Mouse (Mus musculus): ENCODE measurements around the gene Cbx8. TPM values are rescaled to one million over a fixed set of nuclear protein-coding genes. Genes with fewer than 3 reads are reported as not detected.

Gene Cbx8
- polyA plus RNA-seq, 1 experiment from 2014 or later, result 13.0 TPM

DNA sequence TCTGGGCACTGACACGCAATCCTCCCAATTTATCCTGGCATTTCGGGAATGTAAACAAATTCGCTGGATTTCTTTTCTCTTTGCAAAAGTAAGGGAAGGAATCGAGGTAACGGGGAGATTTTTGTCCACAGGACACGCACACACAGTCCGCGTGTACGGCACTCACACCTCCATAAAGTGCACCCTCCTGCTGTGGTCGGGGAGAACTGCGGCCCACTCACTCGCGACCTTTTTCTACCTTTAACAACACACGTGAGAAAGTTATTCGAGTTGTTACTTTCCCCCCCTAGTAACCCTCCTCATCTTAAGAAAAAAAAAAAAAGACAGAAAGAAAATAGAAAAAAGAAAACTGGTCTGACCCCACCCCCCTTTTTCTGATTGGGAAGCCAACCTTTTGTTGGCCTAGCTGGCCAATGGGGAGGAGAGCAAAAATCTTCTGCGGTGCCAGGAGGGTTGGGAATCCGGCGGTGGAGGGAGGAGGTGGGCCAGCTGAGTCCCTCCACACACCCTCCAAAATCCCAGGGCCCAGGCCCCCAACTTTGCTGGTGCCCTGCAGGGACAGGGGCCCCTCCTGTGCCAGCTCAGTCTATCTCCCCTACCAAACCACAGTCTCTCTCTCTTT is 2.9 kb downstream of the Cbx8 start:
- peak overlapping the region; percentile 46; the same call in 1 of the 2 replicates for H3K9ac ChIP-seq (replicated peaks)

DNA sequence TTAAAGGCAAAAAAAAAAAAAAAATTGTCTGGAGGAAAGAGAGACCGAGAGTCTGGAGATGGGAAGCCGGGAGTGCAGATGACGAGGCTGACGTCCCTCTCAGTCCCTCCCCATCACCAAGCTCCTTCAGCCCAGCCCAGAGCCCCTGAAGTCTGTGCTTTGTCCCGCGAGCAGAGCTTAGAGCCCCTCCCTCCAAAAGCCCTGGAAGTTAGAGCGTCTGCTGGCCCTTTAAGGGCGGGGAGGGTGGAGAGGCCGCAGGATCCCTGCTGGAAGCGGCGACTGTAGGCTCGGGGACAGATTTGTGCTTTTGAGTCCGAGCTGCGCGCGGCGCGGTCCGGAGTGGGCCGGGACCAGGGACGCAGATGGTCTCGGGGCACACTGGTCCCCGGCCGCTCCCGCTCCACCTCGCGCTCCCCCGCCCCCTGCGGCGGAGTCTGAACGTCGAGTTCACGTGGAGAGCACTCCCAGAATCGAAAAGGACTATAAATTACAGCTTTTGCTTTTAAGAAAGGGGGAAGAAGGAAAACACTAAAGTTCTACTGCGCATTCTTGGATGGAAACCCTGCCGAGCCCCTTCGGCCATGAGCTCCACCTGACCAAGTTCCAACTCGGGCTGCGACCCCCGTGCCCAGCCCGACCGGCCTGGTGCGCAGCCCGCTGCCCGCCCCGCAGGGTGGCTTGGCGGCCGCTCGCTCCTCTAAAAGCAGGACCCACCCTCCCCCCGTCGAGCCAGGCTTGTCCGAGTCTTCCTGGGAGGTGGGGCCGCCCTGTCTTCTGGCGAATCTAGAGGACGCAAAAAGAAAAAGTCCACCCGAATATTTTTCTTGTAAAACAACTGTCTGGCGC is 3.6 kb downstream of the Cbx8 start:
- H3K4me1 ChIP-seq (replicated peaks), result peaks cover 72% of the 10 kb centered on the region
- ATAC-seq (ENCODE audit: insufficient number of reproducible peaks, insufficient read depth, low FRiP score, low TSS enrichment, low read depth), result no peak
- no peaks in the 10 kb centered on the region for H3K9me3 ChIP-seq
- peaks cover 64% of the 10 kb centered on the region for H3K27me3 ChIP-seq
- WGBS, result under 1% methylated on average over 57 of the region's 57 CpGs
- H3K27ac ChIP-seq, result no peak overlapping the region
- H3K4me3 ChIP-seq (replicated peaks), result peak overlapping the region; percentile 54
- peaks cover 10% of the 10 kb centered on the region for H3K36me3 ChIP-seq
- peak overlapping the region; percentile 46 for H3K9ac ChIP-seq (replicated peaks)
- peak overlapping the region; percentile 92 for H3K4me2 ChIP-seq

More for the DNA sequence above, 2.9 kb downstream of the Cbx8 start:
- peaks cover 9% of the 10 kb centered on the region for H3K36me3 ChIP-seq
- H3K27ac ChIP-seq, result no peak overlapping the region
- peak overlapping the region; percentile 54 for H3K4me3 ChIP-seq (replicated peaks)
- H3K9me3 ChIP-seq, result no peaks in the 10 kb centered on the region
- peaks cover 72% of the 10 kb centered on the region for H3K27me3 ChIP-seq
- H3K4me1 ChIP-seq (replicated peaks), result peaks cover 79% of the 10 kb centered on the region
- no peak for ATAC-seq (ENCODE audit: insufficient number of reproducible peaks, insufficient read depth, low FRiP score, low TSS enrichment, low read depth)
- 2% methylated on average over 18 of the region's 18 CpGs for WGBS
- peak overlapping the region; percentile 92 for H3K4me2 ChIP-seq

DNA sequence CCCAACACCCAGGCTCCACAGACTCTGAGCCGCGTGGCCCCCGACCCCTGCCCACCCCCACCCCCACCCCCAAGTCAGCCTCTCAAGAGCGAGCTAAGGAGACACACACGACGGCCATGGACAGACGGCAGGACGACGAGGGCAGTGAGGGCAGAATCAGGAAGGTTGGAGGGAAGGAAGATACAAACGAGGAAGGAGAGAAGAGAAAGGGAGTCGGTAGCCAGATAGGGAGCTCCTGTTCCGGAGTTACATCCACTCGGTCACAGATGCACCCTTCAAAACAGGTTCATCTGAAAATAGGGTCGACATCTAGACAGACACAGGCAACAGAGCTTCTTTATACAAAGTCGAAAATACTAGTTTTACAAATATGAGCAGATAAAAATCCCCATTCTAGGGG is 4.3 kb downstream of the Cbx8 start:
- peaks cover 58% of the 10 kb centered on the region for H3K27me3 ChIP-seq
- WGBS, result 2% methylated on average over 15 of the region's 15 CpGs

DNA sequence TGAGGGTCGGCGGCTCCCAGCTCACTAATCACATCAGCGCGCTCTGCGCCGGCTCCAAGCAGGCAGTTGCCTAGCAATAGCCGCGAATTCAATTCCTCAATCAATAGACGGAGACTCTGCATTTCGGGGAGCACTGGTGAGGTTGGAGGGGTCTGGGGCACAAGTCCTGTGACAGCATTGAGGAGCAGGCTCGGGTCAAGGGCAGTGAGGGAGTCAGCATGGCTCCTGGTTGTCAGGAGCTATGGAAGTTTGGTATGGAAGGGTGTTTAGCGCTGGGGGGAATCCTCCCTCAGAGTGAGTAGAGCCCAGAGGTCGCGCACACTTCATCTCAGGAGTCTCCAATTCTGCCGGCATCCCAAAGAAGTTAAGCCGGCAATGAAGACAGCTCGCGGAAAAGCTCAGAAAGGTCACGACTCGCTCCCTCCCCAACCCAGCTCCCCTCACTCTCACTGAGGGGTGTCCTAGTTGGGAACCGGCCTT is 5.0 kb downstream of the Cbx8 start:
- H3K27me3 ChIP-seq, result peaks cover 57% of the 10 kb centered on the region
- peaks cover 23% of the 10 kb centered on the region for H3K36me3 ChIP-seq
- no peak for ATAC-seq (ENCODE audit: insufficient number of reproducible peaks, insufficient read depth, low FRiP score, low TSS enrichment, low read depth)
- peak overlapping the region; percentile 27 for H3K4me3 ChIP-seq (replicated peaks)
- no peaks in the 10 kb centered on the region for H3K9me3 ChIP-seq
- no peak overlapping the region for H3K27ac ChIP-seq
- no peak overlapping the region for H3K9ac ChIP-seq (replicated peaks)
- WGBS, result 2% methylated on average over 21 of the region's 21 CpGs
- peaks cover 64% of the 10 kb centered on the region for H3K4me1 ChIP-seq (replicated peaks)
- H3K4me2 ChIP-seq, result peak overlapping the region; percentile 55

More for the DNA sequence above, 4.3 kb downstream of the Cbx8 start:
- Histone ChIP-seq H3K4me2 (peak overlapping the region; percentile 92), H3K4me3 (replicated peaks) (peak overlapping the region; percentile 54), H3K36me3 (peaks cover 16% of the 10 kb centered on the region), H3K27ac (no peak overlapping the region), H3K4me1 (replicated peaks) (peaks cover 65% of the 10 kb centered on the region), H3K9ac (replicated peaks) (no peak overlapping the region), H3K9me3 (no peaks in the 10 kb centered on the region)
- no peak for ATAC-seq (ENCODE audit: insufficient number of reproducible peaks, insufficient read depth, low FRiP score, low TSS enrichment, low read depth)

DNA sequence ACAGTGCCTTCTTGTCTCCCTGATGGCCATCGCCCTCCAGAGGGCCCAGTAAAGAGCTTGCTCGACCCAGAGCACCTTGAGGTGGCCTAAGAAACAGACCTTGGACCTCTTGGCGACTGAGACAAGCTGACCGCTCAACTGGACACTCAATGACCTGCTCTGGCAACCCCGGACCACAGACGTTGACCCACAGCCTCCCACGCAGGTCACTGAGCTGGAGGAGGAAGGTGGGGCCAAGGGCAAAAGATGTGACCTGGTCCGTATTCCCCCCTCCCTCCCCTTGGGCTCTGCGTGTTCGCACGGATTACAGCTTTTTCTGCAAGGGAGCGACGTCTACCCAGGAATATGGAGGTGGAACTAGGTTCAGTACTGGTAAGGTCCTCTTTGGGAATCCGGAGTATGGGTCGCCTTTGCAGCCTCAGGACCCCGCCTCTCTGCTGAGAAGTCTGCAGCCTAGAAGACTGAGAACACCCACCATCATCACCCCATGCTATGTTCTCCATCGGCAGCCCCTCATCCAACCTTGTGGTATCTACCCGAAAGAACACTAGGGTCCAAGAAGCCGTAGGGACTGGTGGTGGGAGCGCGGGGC is 5.6 kb downstream of the Cbx8 start:
- H3K9me3 ChIP-seq, result no peaks in the 10 kb centered on the region
- no peak overlapping the region for H3K9ac ChIP-seq (replicated peaks)
- H3K36me3 ChIP-seq, result peaks cover 29% of the 10 kb centered on the region
- H3K27ac ChIP-seq, result no peak overlapping the region
- under 1% methylated on average over 21 of the region's 21 CpGs for WGBS
- peaks cover 57% of the 10 kb centered on the region for H3K27me3 ChIP-seq
- peaks cover 64% of the 10 kb centered on the region for H3K4me1 ChIP-seq (replicated peaks)
- peak overlapping the region; percentile 27 for H3K4me3 ChIP-seq (replicated peaks)
- peak overlapping the region; percentile 55 for H3K4me2 ChIP-seq
- 0 out of 2 replicates have a peak, but pooled peaks have one; percentile 9 for ATAC-seq (ENCODE audit: insufficient number of reproducible peaks, insufficient read depth, low FRiP score, low TSS enrichment, low read depth)

DNA sequence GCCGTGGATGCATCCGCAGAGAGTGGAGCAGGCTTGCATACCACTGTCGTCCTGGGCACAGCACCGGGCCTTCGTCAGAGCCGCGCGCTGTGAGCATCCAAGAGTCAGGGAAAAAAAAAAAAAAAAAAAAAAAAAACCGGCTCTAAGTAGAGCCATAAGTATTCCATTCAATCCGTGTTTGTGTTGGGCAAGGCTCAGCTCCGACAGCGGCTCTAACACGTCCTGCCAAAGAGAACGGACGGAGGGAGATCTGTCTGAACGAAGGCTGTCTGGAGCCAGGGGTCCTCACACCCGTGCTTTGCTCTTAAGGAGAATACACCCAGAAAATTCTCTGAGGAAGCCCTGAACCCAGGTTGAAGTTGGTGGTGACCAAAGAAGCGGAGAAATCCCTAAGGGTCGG is 6.1 kb downstream of the Cbx8 start:
- Histone ChIP-seq H3K4me1 (replicated peaks) (peaks cover 60% of the 10 kb centered on the region), H3K9ac (replicated peaks) (no peak overlapping the region), H3K36me3 (peaks cover 34% of the 10 kb centered on the region), H3K27me3 (peaks cover 55% of the 10 kb centered on the region), H3K4me2 (peak overlapping the region; percentile 55), H3K4me3 (replicated peaks) (peak overlapping the region; percentile 27), H3K27ac (no peak overlapping the region), H3K9me3 (no peaks in the 10 kb centered on the region)
- no peak for ATAC-seq (ENCODE audit: insufficient number of reproducible peaks, insufficient read depth, low FRiP score, low TSS enrichment, low read depth)
- under 1% methylated on average over 19 of the region's 19 CpGs for WGBS

DNA sequence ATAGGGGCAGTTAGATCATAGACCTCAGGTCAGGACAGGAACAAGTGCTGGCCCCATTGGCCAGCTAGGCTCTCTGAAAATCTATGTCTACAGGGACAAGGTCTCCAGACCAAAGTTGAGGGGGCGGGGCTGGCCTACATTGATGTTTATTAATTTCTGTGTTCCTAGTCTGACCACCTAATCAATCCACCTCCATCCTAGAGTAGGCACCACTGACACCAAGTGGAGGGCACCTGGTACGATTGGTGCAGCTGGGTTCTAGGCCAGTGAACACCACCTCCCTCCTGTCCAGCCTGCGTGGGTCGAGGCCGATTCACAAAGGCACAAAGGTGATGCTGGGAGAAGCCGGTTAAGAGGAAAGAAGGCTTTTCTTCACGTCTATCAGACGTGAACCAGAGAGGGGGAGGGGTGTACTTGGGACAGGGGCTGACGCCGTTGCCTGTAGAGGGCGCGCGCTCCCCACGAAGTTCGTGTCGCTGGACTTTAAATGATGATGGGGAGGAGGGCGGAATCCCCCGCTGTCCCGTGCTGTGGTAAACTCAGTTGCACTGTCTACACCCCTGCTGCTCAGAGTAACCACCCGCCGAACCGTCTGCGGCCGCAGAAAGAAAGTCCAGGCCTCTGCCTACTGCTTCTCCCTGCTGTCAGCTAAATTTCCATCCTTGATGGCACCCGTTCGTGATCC is 6.8 kb downstream of the Cbx8 start:
- no peak for ATAC-seq (ENCODE audit: insufficient number of reproducible peaks, insufficient read depth, low FRiP score, low TSS enrichment, low read depth)
- H3K4me2 ChIP-seq, result peak overlapping the region; percentile 55
- no peak overlapping the region for H3K9ac ChIP-seq (replicated peaks)
- H3K4me3 ChIP-seq (replicated peaks), result peak overlapping the region; percentile 27
- H3K27me3 ChIP-seq, result peaks cover 49% of the 10 kb centered on the region
- H3K4me1 ChIP-seq (replicated peaks), result peaks cover 60% of the 10 kb centered on the region
- peaks cover 37% of the 10 kb centered on the region for H3K36me3 ChIP-seq
- WGBS, result under 1% methylated on average over 26 of the region's 26 CpGs
- no peak overlapping the region for H3K27ac ChIP-seq
- no peaks in the 10 kb centered on the region for H3K9me3 ChIP-seq

DNA sequence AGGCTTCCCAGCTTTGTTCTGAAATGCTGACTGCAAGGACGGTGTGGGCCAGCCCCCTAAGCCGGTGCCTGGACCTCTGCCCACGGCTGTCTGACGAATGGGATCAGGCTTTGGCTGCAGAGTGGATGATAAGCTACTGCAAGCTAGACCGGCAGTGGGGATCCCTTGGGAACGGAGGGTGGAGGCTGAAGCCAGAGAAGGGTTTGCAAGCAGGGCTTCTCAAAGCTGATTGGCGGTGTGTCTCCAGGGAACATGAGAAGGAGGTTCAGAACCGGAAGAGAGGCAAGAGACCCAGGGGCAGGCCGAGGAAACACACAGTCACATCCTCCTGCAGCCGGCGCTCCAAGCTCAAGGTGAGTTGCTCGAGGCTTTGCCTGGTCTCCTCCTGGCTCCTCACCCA is 14.6 kb downstream of the Cbx8 start:
- Histone ChIP-seq H3K27me3 (no peaks in the 10 kb centered on the region; the same call in 1 of the 2 replicates), H3K4me1 (replicated peaks) (peaks cover 46% of the 10 kb centered on the region), H3K4me3 (replicated peaks) (0 out of 2 replicates have a peak overlapping the region, but pooled peaks have one; percentile 13), H3K4me2 (peak overlapping the region; percentile 96), H3K27ac (0 out of 2 replicates have a peak overlapping the region, but pooled peaks have one; percentile 2), H3K36me3 (peaks cover 72% of the 10 kb centered on the region), H3K9me3 (no peaks in the 10 kb centered on the region), H3K9ac (replicated peaks) (0 out of 2 replicates have a peak overlapping the region, but pooled peaks have one; percentile 14)
- no peak for ATAC-seq (ENCODE audit: insufficient number of reproducible peaks, insufficient read depth, low FRiP score, low TSS enrichment, low read depth)
- WGBS, result 74% methylated on average over 12 of the region's 12 CpGs

DNA sequence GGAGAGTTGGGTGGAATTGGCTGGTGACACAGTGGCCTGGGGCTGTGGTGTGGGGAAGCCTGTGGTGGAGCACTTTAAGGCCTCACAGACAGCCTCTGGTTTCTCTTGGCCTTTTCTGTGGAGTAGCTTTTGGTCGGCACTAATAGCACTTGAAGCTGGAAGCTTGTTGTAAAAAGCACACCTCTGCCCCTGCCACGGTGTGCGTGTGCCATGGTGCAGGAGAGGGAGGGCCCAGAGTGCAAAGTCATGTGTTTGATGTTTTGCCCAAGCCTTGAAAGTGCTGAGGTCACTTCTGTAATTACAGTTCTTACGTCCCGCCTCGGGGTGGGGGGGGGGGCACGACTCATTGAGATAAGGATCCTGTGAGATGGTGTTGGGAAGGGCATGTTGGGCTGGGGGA is 16.5 kb downstream of the Cbx8 start:
- H3K9ac ChIP-seq (replicated peaks), result peak overlapping the region; percentile 96
- peak overlapping the region; percentile 98 for H3K27ac ChIP-seq
- WGBS, result 3% methylated on average over 7 of the region's 7 CpGs
- peak overlapping the region; percentile 96 for H3K4me2 ChIP-seq
- H3K9me3 ChIP-seq, result no peaks in the 10 kb centered on the region
- peaks cover 53% of the 10 kb centered on the region for H3K36me3 ChIP-seq
- ATAC-seq (ENCODE audit: insufficient number of reproducible peaks, insufficient read depth, low FRiP score, low TSS enrichment, low read depth), result no peak
- peaks cover 38% of the 10 kb centered on the region for H3K4me1 ChIP-seq (replicated peaks)
- peak overlapping the region; percentile 92 for H3K4me3 ChIP-seq (replicated peaks)
- H3K27me3 ChIP-seq, result peaks cover 2% of the 10 kb centered on the region; the same call in 1 of the 2 replicates

DNA sequence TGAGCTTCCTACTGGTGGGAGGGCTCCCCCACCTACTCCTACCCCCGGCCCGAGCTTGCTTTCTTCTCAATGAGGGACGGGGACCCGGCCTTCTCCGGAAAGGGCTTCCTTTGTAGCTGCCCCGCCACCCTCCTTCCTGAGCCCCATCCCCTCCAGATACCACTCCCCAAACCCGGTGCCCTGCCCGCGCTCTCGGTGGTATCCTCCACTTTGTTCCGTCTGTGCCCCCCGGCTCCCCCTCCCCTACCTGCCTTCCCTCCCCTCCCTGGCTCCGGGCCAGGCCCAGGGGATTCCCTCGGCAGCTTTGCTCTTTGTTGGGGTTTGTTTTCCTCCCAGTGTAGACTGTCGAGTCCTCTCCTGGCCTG is 17.2 kb downstream of the Cbx8 start:
- Histone ChIP-seq H3K27ac (peak overlapping the region; percentile 98), H3K27me3 (peaks cover 2% of the 10 kb centered on the region; the same call in 1 of the 2 replicates), H3K4me3 (replicated peaks) (peak overlapping the region; percentile 92), H3K4me1 (replicated peaks) (peaks cover 35% of the 10 kb centered on the region), H3K9ac (replicated peaks) (peak overlapping the region; percentile 96), H3K9me3 (no peaks in the 10 kb centered on the region), H3K4me2 (peak overlapping the region; percentile 96), H3K36me3 (peaks cover 46% of the 10 kb centered on the region)
- 2% methylated on average over 15 of the region's 15 CpGs for WGBS
- no peak; the same call in 1 of the 2 replicates for ATAC-seq (ENCODE audit: insufficient number of reproducible peaks, insufficient read depth, low FRiP score, low TSS enrichment, low read depth)
